In genomic region chr2:38706661-38707060, GRCm38 (mm10) we compare ENCODE assay signal across 24 mouse cellular contexts. TPM values are rescaled to one million over a fixed set of nuclear protein-coding genes. Genes with fewer than 3 reads are reported as not detected.
DNase-seq lines count a peak whose midpoint lies in the region; ATAC-seq and TF ChIP-seq lines count a peak whose summit lies in the region.
"Had no signal": no experiment of that assay in that cellular context is flagged by ENCODE, and none has a peak within 500 bp of the region (broad histone marks: within the 10 kb centered on the region; RNA-seq: fewer than 3 reads in every experiment).

No protein-coding gene starts in this region.

- no peak for ATAC-seq in intestine, postnatal 0 days
- no peak for ATAC-seq in intestine, embryonic 15.5 days
- no peak for ATAC-seq in midbrain, embryonic 16.5 days
- ATAC-seq: forebrain, embryonic 14.5 days; midbrain, embryonic 15.5 days had no signal

- H3K27me3 ChIP-seq in intestine, postnatal 0 days (replicated peaks; ENCODE audit: control insufficient read depth, insufficient read depth, low read length), result peaks cover 71% of the 10 kb centered on the region
- peaks cover 71% of the 10 kb centered on the region for H3K27me3 ChIP-seq in intestine, embryonic 15.5 days (replicated peaks)
- H3K27me3 ChIP-seq in midbrain, embryonic 16.5 days (ENCODE audit: control insufficient read depth, insufficient read depth, low read depth, low read length), result peaks cover 58% of the 10 kb centered on the region

- no peak overlapping the region for H3K27ac ChIP-seq in intestine, postnatal 0 days (ENCODE audit: low read depth, low read length)
- no peak overlapping the region for H3K27ac ChIP-seq in intestine, embryonic 15.5 days
- H3K27ac ChIP-seq in midbrain, embryonic 16.5 days (ENCODE audit: low read length), result no peak overlapping the region
- H3K27ac ChIP-seq: embryonic facial prominence, embryonic 12.5 days; hindbrain, embryonic 12.5 days; midbrain, embryonic 15.5 days had no signal

- H3K9me3 ChIP-seq in intestine, postnatal 0 days (ENCODE audit: control insufficient read depth), result no peaks in the 10 kb centered on the region
- no peaks in the 10 kb centered on the region for H3K9me3 ChIP-seq in intestine, embryonic 15.5 days
- H3K9me3 ChIP-seq in midbrain, embryonic 16.5 days (replicated peaks; ENCODE audit: control insufficient read depth, low read length, poor library complexity, severe bottlenecking), result no peaks in the 10 kb centered on the region
- H3K9me3 ChIP-seq: embryonic facial prominence, embryonic 12.5 days; hindbrain, embryonic 12.5 days; midbrain, embryonic 15.5 days had no signal

- TF ChIP-seq CTCF in intestine, postnatal 0 days (IDR thresholded peaks at IDR 0.05; ENCODE audit: low read depth), result peak; percentile 22; the same call in 1 of the 2 replicates

- H3K4me3 ChIP-seq in intestine, postnatal 0 days (ENCODE audit: low read depth, low read length), result no peak overlapping the region
- H3K4me3 ChIP-seq in intestine, embryonic 15.5 days (replicated peaks), result no peak overlapping the region
- H3K4me3 ChIP-seq in midbrain, embryonic 16.5 days (ENCODE audit: low read depth, low read length), result no peak overlapping the region
- H3K4me3 ChIP-seq: embryonic facial prominence, embryonic 12.5 days; erythroblast, embryonic 14.5 days; hindbrain, embryonic 12.5 days; midbrain, embryonic 15.5 days had no signal

- H3K9ac ChIP-seq in intestine, postnatal 0 days (ENCODE audit: low read depth, low read length), result no peak overlapping the region
- no peak overlapping the region for H3K9ac ChIP-seq in intestine, embryonic 15.5 days
- H3K9ac ChIP-seq in midbrain, embryonic 16.5 days (ENCODE audit: low read depth, low read length), result no peak overlapping the region
- H3K9ac ChIP-seq: embryonic facial prominence, embryonic 12.5 days; hindbrain, embryonic 12.5 days; midbrain, embryonic 15.5 days had no signal

- WGBS in intestine, postnatal 0 days, result 31% methylated on average over 6 of the region's 6 CpGs
- WGBS in intestine, embryonic 15.5 days, result 32% methylated on average over 6 of the region's 6 CpGs
- WGBS in midbrain, embryonic 16.5 days, result 49% methylated on average over 6 of the region's 6 CpGs

- H3K4me1 ChIP-seq in intestine, postnatal 0 days (replicated peaks; ENCODE audit: control insufficient read depth, insufficient read depth, low read length), result no peaks in the 10 kb centered on the region
- peaks cover 20% of the 10 kb centered on the region for H3K4me1 ChIP-seq in intestine, embryonic 15.5 days (replicated peaks)
- peaks cover 9% of the 10 kb centered on the region for H3K4me1 ChIP-seq in midbrain, embryonic 16.5 days (ENCODE audit: control insufficient read depth, insufficient read depth, low read length)

- no peaks in the 10 kb centered on the region for H3K36me3 ChIP-seq in intestine, postnatal 0 days (ENCODE audit: control insufficient read depth, insufficient read depth)
- no peaks in the 10 kb centered on the region for H3K36me3 ChIP-seq in intestine, embryonic 15.5 days
- H3K36me3 ChIP-seq in midbrain, embryonic 16.5 days (ENCODE audit: control insufficient read depth, insufficient read depth, low read length), result no peaks in the 10 kb centered on the region
- H3K36me3 ChIP-seq: embryonic facial prominence, embryonic 12.5 days; hindbrain, embryonic 12.5 days; midbrain, embryonic 15.5 days had no signal

- DNase-seq in lung, postnatal 10 days, result peak; percentile 48
- DNase-seq in lung, adult 18-20 months, result no peak
- DNase-seq in NIH3T3 (ENCODE audit: low read depth), result peak; percentile 10
- DNase-seq in adrenal gland, adult 8-10 months, result peak; percentile 67
- no peak for DNase-seq in left cerebral cortex, adult 11 months (ENCODE audit: low spot score)
- DNase-seq: B cell, adult 2 months; cerebellum, adult 8-10 months; gastrocnemius, postnatal 25 days; layer of hippocampus, postnatal 36 days; spleen, adult 18-20 months; thymus, adult 18-20 months; thymus, postnatal 4 days had no signal

- H3K4me2 ChIP-seq in intestine, postnatal 0 days (replicated peaks; ENCODE audit: low read depth), result no peak overlapping the region
- no peak overlapping the region for H3K4me2 ChIP-seq in intestine, embryonic 15.5 days (replicated peaks)
- no peak overlapping the region for H3K4me2 ChIP-seq in midbrain, embryonic 16.5 days (ENCODE audit: low read length)
- H3K4me2 ChIP-seq: embryonic facial prominence, embryonic 12.5 days; hindbrain, embryonic 12.5 days; midbrain, embryonic 15.5 days had no signal

RNA-seq across cellular contexts. Expression of gene Nr5a1, which starts 7.7 kb away (rescaled TPM):
- 0.04 and 0.13 TPM in 2 replicates for polyA plus RNA-seq in intestine, postnatal 0 days (2015; fragmentation: Nextera tagmentation; extraction: Ambion mirVana)
- 0.05 and 1.1 TPM in 2 replicates for polyA plus RNA-seq in intestine, embryonic 15.5 days (2015; fragmentation: Nextera tagmentation; extraction: Ambion mirVana)
- 100 to 1,000 TPM; 272 to 809 (median 569) TPM for total RNA-seq in adrenal gland, adult 8-10 months (2022)
- 0.25 and 1.5 TPM in 2 replicates for polyA plus RNA-seq in midbrain, embryonic 16.5 days (2015; fragmentation: Nextera tagmentation; extraction: Ambion mirVana)
- total RNA-seq: gastrocnemius, postnatal 25 days; layer of hippocampus, adult 18-20 months; layer of hippocampus, postnatal 36 days; liver, adult 2 months; megakaryocyte-erythroid progenitor cell, adult 5-6 weeks; neutrophil, adult 5-6 weeks had no signal
- polyA plus RNA-seq: erythroblast, embryonic 14.5 days; liver, adult 2 months had no signal

Comparison
In these comparisons a context has a peak if more than half of its experiments do, and no peak if none do; other contexts are left out.
1. DNase-seq: peak in lung, postnatal 10 days (single experiment), NIH3T3 (single experiment) and adrenal gland, adult 8-10 months (single experiment); none in lung, adult 18-20 months (0 of 2) and left cerebral cortex, adult 11 months (single experiment).